Mouse (Mus musculus) midbrain, postnatal 0 days (tissue): ENCODE measurements at regions not wholly inside any gene's neighbourhood (a gene's known extent, or its start where the extent isn't known, plus 50 kb on each side); places are given as distances from the start of the nearest gene placed in this dataset.

ENCODE experiments used
- ATAC-seq: fragments of 200-750 bp; cut with Nextera tagmentation; 2 replicates; pipeline ENCODE4 v1.8.0; 2017; ENCODE audit warnings: moderate number of reproducible peaks, mild to moderate bottlenecking, moderate TSS enrichment, moderate library complexity; ENCODE audit not compliant: low FRiP score
- DNase-seq: peaks from one replicate; pipeline ENCODE4 v3.0.0-alpha.2; 2015; ENCODE audit warnings: low spot score
- H3K27ac ChIP-seq: fragments of 300-500 bp; sonication (generic); 2 replicates; pipeline ENCODE4 v1.5.1; 2014; ENCODE audit warnings: low read depth, mild to moderate bottlenecking, low read length, mixed read lengths
- H3K27me3 ChIP-seq: fragments of 300-500 bp; sonication (generic); 2 replicates; pipeline ENCODE4 v1.6.1; 2014; ENCODE audit warnings: low read length, control low read depth, mixed read lengths; ENCODE audit not compliant: insufficient read depth
- H3K36me3 ChIP-seq: fragments of 300-500 bp; sonication (generic); 2 replicates; pipeline ENCODE4 v1.6.1; 2014; ENCODE audit warnings: low read length, control low read depth, mixed read lengths; ENCODE audit not compliant: insufficient read depth
- H3K4me1 ChIP-seq: fragments of 300-500 bp; sonication (generic); 2 replicates; pipeline ENCODE4 v1.6.1; 2014; ENCODE audit warnings: mild to moderate bottlenecking, control low read depth, antibody characterized with exemption, low read length, mixed read lengths; ENCODE audit not compliant: insufficient read depth
- H3K4me2 ChIP-seq: fragments of 300-500 bp; sonication (generic); 2 replicates; pipeline ENCODE4 v1.6.1; 2014; ENCODE audit warnings: low read depth, mild to moderate bottlenecking, low read length, mixed read lengths; ENCODE audit not compliant: poor library complexity, severe bottlenecking
- H3K4me3 ChIP-seq: fragments of 300-500 bp; sonication (generic); 2 replicates; pipeline ENCODE4 v1.5.1; 2014; ENCODE audit warnings: low read depth, mild to moderate bottlenecking, low read length, moderate library complexity
- H3K9ac ChIP-seq: fragments of 300-500 bp; sonication (generic); replicated peaks from 2 replicates; pipeline ENCODE4 v1.6.1; 2014; ENCODE audit warnings: mild to moderate bottlenecking, low read length, moderate library complexity, mixed read lengths; ENCODE audit not compliant: poor library complexity, severe bottlenecking
- H3K9me3 ChIP-seq: fragments of 300-500 bp; sonication (generic); 2 replicates; pipeline ENCODE4 v1.6.1; 2016; ENCODE audit warnings: low read length, control low read depth
- CTCF ChIP-seq: IDR thresholded peaks from 2 replicates; pipeline ENCODE4 v1.5.1; 2016; ENCODE audit warnings: antibody characterized with exemption, mild to moderate bottlenecking
- WGBS: fragments of 180-500 bp; shearing (Covaris S2); extraction: QIAGEN DNeasy Blood & Tissue Kit; methylation state at CpG from one replicate; pipeline ENCODE4 v1.1.7; 2014; 5-methylcytosine and 5-hydroxymethylcytosine counted together

DNA sequence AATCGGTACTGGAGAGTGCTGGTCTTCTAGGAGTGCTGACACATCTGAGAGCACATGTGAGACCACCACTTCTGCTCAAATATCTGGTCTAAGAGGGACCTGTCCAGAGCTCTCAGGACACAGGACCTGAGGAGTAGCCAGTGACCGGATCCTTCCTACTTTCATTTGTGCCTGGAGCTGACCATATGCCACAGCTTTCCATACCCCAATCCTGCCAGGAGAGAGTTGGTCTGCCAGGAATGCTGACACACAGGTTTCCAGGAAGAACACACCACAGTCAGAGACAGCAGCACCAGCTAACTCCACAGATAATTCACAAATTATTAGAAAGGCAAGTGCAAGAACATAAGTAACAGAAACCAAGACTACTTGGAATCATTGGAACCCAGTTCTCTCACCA is 906.5 kb upstream of the Cdh10 start:
- no peaks in the 10 kb centered on the region for H3K9me3 ChIP-seq
- no peaks in the 10 kb centered on the region for H3K27me3 ChIP-seq
- TF ChIP-seq CTCF = no peak
- H3K4me3 ChIP-seq = no peak overlapping the region
- DNase-seq (no peak), ATAC-seq (no peak)
- H3K4me2 ChIP-seq = no peak overlapping the region
- 90% methylated on average over 2 of the region's 2 CpGs for WGBS
- no peak overlapping the region for H3K27ac ChIP-seq
- no peak overlapping the region for H3K9ac ChIP-seq
- no peaks in the 10 kb centered on the region for H3K4me1 ChIP-seq
- no peaks in the 10 kb centered on the region for H3K36me3 ChIP-seq

- Histone ChIP-seq H3K9ac (no peak overlapping the region), H3K4me3 (no peak overlapping the region), H3K9me3 (no peaks in the 10 kb centered on the region; the same call in 1 of the 2 replicates)
Measured at GRCm38 (mm10) chr15:17932573-17932972, 886.2 kb upstream of the Cdh10 start.

GRCm38 (mm10) chr15:17933875-17934274 is 884.9 kb upstream of the Cdh10 start:
- DNase-seq = no peak
- no peak overlapping the region for H3K4me3 ChIP-seq
- no peak overlapping the region for H3K9ac ChIP-seq
- ATAC-seq = no peak
- H3K27ac ChIP-seq = no peak overlapping the region
- no peak for TF ChIP-seq CTCF
- no peak overlapping the region for H3K4me2 ChIP-seq
- 97% methylated on average over 15 of the region's 15 CpGs for WGBS
- H3K36me3 ChIP-seq = no peaks in the 10 kb centered on the region
- H3K4me1 ChIP-seq = no peaks in the 10 kb centered on the region
- H3K27me3 ChIP-seq = no peaks in the 10 kb centered on the region
- no peaks in the 10 kb centered on the region; the same call in 1 of the 2 replicates for H3K9me3 ChIP-seq

More at GRCm38 (mm10) chr15:17932573-17932972, 886.2 kb upstream of the Cdh10 start:
- H3K4me1 ChIP-seq = no peaks in the 10 kb centered on the region
- no peak overlapping the region for H3K4me2 ChIP-seq
- H3K27me3 ChIP-seq = no peaks in the 10 kb centered on the region
- 78% methylated on average over 3 of the region's 3 CpGs for WGBS
- no peak overlapping the region for H3K27ac ChIP-seq
- ATAC-seq (no peak), DNase-seq (peak; percentile 58)
- no peak for TF ChIP-seq CTCF
- no peaks in the 10 kb centered on the region for H3K36me3 ChIP-seq

- no peaks in the 10 kb centered on the region for H3K4me1 ChIP-seq
- WGBS = 96% methylated on average over 1 of the region's 1 CpGs
- H3K4me2 ChIP-seq = no peak overlapping the region
- H3K36me3 ChIP-seq = no peaks in the 10 kb centered on the region
- no peak for TF ChIP-seq CTCF
- DNase-seq (peak; percentile 40), ATAC-seq (no peak)
- H3K4me3 ChIP-seq = no peak overlapping the region
- H3K9ac ChIP-seq = no peak overlapping the region
- no peaks in the 10 kb centered on the region; the same call in 1 of the 2 replicates for H3K9me3 ChIP-seq
- H3K27ac ChIP-seq = no peak overlapping the region
- H3K27me3 ChIP-seq = no peaks in the 10 kb centered on the region
Measured at GRCm38 (mm10) chr15:17935473-17935872, 883.3 kb upstream of the Cdh10 start.

GRCm38 (mm10) chr15:17962778-17963177 is 856.0 kb upstream of the Cdh10 start:
- Histone ChIP-seq H3K9me3 (no peaks in the 10 kb centered on the region), H3K4me1 (no peaks in the 10 kb centered on the region), H3K4me2 (no peak overlapping the region), H3K36me3 (no peaks in the 10 kb centered on the region), H3K9ac (no peak overlapping the region), H3K27ac (no peak overlapping the region), H3K27me3 (no peaks in the 10 kb centered on the region), H3K4me3 (no peak overlapping the region)
- ATAC-seq (no peak), DNase-seq (no peak)
- no peak for TF ChIP-seq CTCF
- WGBS = 80% methylated on average over 1 of the region's 1 CpGs

DNA sequence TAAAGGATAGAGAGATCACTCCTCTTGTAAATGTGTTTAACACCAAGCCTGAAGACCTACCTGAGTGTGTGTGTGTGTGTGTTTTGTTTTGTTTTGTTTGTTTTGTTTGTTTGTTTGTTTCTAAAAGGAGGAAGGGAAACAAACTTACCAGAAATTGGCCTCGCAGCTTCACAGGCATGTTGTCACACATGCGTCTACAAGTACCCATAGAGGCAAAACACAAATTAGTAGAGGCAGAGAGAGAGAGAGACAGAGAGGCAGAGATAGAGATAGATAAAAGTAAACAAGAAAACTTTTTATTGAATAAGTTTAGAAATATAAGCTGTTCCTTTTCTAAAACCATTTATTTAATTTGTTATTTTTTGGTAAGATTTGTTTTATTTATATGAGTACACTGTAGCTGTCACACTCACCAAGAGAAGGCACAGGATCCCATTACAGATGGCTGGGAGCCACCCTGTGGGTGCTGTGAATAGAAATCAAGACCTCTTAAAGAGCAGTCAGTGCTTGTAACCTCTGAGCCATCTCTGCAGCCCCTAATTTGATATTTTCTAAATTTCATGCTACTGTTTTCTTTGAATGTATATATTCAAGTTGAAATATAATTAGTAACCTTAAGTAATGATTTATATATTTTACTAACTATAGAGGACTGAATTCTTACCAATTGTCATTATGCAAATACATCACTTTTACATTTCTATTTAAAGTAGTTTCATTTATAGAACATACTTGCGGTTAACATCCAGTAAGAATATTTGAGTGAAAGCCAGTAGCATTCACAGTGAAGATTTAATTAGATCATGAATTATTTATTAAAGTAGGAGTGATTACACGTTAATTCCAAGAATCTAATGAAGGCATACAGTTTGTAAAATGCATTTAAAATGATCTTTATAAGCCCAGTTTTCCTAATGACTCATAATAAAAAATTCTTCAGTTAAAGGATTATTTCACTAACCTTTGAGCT is 855.2 kb upstream of the Cdh10 start:
- Histone ChIP-seq H3K9ac (no peak overlapping the region), H3K9me3 (no peaks in the 10 kb centered on the region), H3K36me3 (no peaks in the 10 kb centered on the region), H3K4me3 (no peak overlapping the region), H3K4me1 (no peaks in the 10 kb centered on the region), H3K27ac (no peak overlapping the region), H3K4me2 (no peak overlapping the region), H3K27me3 (no peaks in the 10 kb centered on the region)
- 65% methylated on average over 4 of the region's 4 CpGs for WGBS
- no peak for DNase-seq
- no peak for ATAC-seq
- TF ChIP-seq CTCF = no peak
